Mouse (Mus musculus) kidney, postnatal 0 days (tissue): Measurements from ENCODE around the gene Ankrd31. TPM values are rescaled to one million over a fixed set of nuclear protein-coding genes. Genes with fewer than 3 reads are reported as not detected.

Experiments
- ATAC-seq: fragments of 200-750 bp; cut with Nextera tagmentation; replicated peaks from 2 replicates; pipeline ENCODE4 v1.8.0; 2017; ENCODE audit warnings: low read depth, moderate number of reproducible peaks, moderate TSS enrichment, moderate library complexity; ENCODE audit not compliant: low FRiP score
- DNase-seq: peaks from one replicate; pipeline ENCODE4 v3.0.0-alpha.2; 2016; ENCODE audit warnings: low spot score
- H3K27ac ChIP-seq: fragments of 300-500 bp; sonication (generic); 2 replicates; pipeline ENCODE4 v1.5.1; 2014; ENCODE audit warnings: mild to moderate bottlenecking
- H3K27me3 ChIP-seq: fragments of 300-500 bp; sonication (generic); 2 replicates; pipeline ENCODE4 v1.6.1; 2014; ENCODE audit warnings: low read length, mixed read lengths; ENCODE audit not compliant: insufficient read depth
- H3K36me3 ChIP-seq: fragments of 300-500 bp; sonication (generic); 2 replicates; pipeline ENCODE4 v1.6.1; 2014; ENCODE audit warnings: low read length, mixed read lengths; ENCODE audit not compliant: insufficient read depth
- H3K4me1 ChIP-seq: fragments of 300-500 bp; sonication (generic); replicated peaks from 2 replicates; pipeline ENCODE4 v1.6.1; 2014; ENCODE audit warnings: antibody characterized with exemption, low read length, mixed read lengths; ENCODE audit not compliant: insufficient read depth
- H3K4me2 ChIP-seq: fragments of 300-500 bp; sonication (generic); 2 replicates; pipeline ENCODE4 v1.6.1; 2014; ENCODE audit warnings: mild to moderate bottlenecking, low read length, moderate library complexity, mixed read lengths
- H3K4me3 ChIP-seq: fragments of 300-500 bp; sonication (generic); replicated peaks from 2 replicates; pipeline ENCODE4 v1.5.1; 2014; ENCODE audit warnings: low read depth, low read length
- H3K9ac ChIP-seq: fragments of 300-500 bp; sonication (generic); 2 replicates; pipeline ENCODE4 v1.6.1; 2014; ENCODE audit warnings: low read depth, low read length
- H3K9me3 ChIP-seq: fragments of 300-500 bp; sonication (generic); replicated peaks from 2 replicates; pipeline ENCODE4 v1.6.1; 2016; ENCODE audit warnings: low read length, inconsistent platforms, mixed read lengths
- CTCF ChIP-seq: IDR thresholded peaks from 2 replicates; pipeline ENCODE4 v1.5.1; 2016; ENCODE audit warnings: antibody characterized with exemption, low read depth, mild to moderate bottlenecking, moderate library complexity
- WGBS: fragments of 180-500 bp; shearing (Covaris S2); extraction: QIAGEN DNeasy Blood & Tissue Kit; methylation state at CpG from one replicate; pipeline ENCODE4 v1.1.7; 2014; 5-methylcytosine and 5-hydroxymethylcytosine counted together
- polyA plus RNA-seq: library from polyadenylated mRNA; unstranded; fragments of >200 nt; fragmentation: Nextera tagmentation; extraction: Ambion mirVana; gene quantifications from 2 replicates; pipeline ENCODE4 v1.2.1, GENCODE M21; 2015

Gene Ankrd31
- polyA plus RNA-seq, result not detected in 2 replicates

DNA sequence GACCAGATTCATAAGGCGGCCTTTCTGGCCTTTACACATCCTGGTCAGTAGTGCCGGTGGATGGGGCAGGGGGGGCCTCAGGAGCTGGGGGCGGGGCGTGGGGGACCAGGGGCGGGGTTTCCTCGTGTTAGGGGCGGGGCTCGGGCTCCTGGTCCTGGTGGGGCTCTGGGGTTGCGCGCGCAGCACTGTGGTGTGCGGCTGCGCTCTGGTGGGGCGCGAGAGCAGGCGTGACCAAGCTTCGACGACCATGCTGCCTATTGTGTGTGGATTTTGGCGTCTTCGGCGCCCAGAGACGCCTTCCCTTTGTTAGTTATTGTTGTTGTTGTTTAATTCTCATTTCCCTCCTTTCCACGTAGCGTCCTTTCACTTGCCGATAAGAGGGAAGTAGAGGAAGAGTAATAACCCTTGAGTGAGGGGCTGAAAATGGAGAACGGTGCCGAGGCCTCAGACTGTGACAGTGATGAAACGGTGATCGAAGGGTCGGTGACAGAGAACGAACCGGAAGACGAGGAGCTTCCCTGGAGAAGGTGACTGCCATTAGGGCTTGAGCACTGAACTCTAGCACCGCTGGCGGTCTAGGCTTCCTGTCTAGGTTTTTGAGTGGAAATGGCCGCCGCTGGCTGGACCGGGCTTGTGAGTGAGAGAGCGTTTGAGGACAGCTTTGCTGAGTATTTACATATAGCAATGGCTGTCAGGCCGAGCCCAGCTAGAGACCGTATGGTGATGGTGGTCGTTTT, at the start of gene Ankrd31:
Ankrd31 (plus strand) TSS at position 164 of the 737 bp plus-strand sequence.
- no peaks in the 10 kb centered on the region for H3K36me3 ChIP-seq
- TF ChIP-seq CTCF, result no peak
- H3K27ac ChIP-seq, result no peak within 1 kb of the TSS
- 91% methylated on average over 42 of the region's 42 CpGs for WGBS
- no peak within 1 kb of the TSS for H3K4me3 ChIP-seq
- no peak within 1 kb of the TSS for H3K4me2 ChIP-seq
- ATAC-seq, result 0 out of 2 replicates have a peak, but pooled peaks have one; percentile 17
- DNase-seq, result no peak
- H3K9ac ChIP-seq, result no peak within 1 kb of the TSS
- H3K4me1 ChIP-seq, result no peaks in the 10 kb centered on the region
- no peaks in the 10 kb centered on the region for H3K27me3 ChIP-seq
- no peaks in the 10 kb centered on the region for H3K9me3 ChIP-seq

DNA sequence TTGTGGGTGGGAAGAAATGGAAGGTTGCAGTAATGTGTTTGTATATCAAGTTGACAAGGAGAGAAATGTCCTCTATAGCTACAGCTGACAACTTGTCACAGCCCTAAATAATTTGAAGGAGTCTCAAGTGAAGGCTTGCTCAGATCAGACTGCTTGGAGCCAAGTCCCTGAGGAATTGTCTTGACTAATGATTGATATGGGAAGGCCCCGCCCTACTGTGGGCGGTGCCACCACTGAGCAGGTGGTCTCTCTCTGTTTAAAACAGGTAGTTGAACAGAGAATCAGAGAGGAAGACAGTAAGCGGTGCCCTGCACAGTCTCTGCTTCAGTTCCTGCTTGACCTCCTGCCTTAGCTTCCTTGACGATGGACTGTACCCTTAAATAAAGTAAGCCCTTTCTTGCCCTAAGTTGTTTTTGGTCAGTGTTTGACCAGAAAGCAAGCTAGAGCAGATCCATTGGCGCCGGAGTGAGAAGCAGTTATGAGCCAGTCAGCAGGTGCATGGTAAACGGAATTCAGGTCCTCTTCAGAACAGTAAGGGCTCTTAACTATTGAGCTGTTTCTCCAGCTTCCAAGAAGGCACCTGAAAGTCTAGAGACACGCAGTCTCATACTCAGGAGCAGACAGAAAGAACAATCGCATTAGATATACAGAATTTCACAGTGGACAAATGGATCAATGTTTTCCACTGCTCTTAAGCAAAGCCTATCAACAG, 45.3 kb upstream of the Ankrd31 start:
- no peak overlapping the region for H3K9ac ChIP-seq
- TF ChIP-seq CTCF, result no peak
- 72% methylated on average over 9 of the region's 9 CpGs for WGBS
- no peak overlapping the region for H3K4me2 ChIP-seq
- H3K27ac ChIP-seq, result no peak overlapping the region
- no peaks in the 10 kb centered on the region for H3K36me3 ChIP-seq
- H3K4me3 ChIP-seq, result no peak overlapping the region
- DNase-seq (no peak), ATAC-seq (peak; percentile 52; the same call in 1 of the 2 replicates)
- no peaks in the 10 kb centered on the region for H3K4me1 ChIP-seq
- H3K27me3 ChIP-seq, result no peaks in the 10 kb centered on the region
- H3K9me3 ChIP-seq, result no peaks in the 10 kb centered on the region

DNA sequence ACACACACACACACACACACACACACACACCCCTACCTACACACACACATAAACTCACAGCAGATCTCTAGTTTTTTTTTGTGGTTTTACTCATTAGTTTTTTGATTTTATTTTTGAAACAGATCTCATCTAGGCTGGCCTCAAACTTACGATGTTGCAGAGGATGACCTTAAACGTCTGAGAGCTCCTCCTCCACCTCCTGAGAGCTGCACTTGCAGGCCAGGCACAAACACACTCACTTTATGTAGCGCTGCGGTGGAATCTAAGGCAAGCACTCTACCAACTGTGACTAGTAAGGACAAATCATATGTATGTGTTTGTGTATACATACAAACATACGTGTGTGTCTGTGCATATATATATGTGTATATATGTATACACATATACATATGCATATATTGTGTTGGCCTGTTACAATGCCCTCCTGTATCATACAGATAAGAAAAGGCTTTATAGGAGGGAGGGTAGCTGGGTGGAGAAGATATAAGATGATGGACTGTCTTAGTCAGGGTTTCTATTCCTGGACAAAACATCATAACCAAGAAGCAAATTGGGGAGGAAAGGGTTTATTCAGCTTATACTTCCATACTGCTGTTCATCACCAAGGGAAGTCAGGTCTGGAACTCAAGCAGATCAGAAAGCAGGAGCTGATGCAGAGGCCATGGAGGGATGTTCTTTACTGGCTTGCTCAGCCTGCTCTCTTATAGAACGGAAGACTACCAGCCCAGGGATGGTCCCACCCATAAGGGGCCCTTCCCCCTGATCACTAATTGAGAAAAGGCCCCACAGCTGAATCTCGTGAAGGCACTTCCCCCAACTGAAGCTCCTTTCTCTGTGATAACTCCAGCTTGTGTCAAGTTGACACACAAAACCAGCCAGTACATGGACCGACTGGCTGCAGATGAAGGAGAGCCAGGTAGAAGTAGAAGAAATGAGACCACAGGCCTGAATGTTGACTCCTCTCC, 38.5 kb upstream of the Ankrd31 start:
- no peaks in the 10 kb centered on the region for H3K27me3 ChIP-seq
- no peak overlapping the region for H3K27ac ChIP-seq
- H3K36me3 ChIP-seq, result no peaks in the 10 kb centered on the region
- no peak overlapping the region for H3K9ac ChIP-seq
- no peak overlapping the region for H3K4me3 ChIP-seq
- H3K9me3 ChIP-seq, result no peaks in the 10 kb centered on the region
- ATAC-seq (no peak), DNase-seq (no peak)
- H3K4me2 ChIP-seq, result no peak overlapping the region
- WGBS, result 72% methylated on average over 8 of the region's 8 CpGs
- no peaks in the 10 kb centered on the region for H3K4me1 ChIP-seq
- no peak for TF ChIP-seq CTCF

DNA sequence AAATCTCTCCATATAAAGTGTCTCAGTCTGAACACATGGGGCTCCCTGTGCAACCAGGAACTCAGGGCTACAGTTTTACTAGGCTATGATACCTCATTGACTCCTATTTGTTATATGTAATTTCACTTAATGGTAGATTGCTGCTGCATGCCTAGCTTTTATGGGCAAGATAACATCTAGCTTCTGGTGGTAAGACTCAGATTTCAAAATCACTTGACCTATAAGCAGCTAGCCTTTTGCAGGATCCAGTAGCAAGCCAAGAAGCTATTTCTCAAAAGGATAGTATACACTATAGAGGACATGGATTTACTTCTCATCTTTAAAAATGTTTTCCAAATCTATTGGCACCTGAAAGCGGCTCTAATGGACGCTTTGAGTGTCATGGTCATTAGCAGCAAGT, 31.8 kb upstream of the Ankrd31 start:
- H3K4me2 ChIP-seq, result no peak overlapping the region

DNA sequence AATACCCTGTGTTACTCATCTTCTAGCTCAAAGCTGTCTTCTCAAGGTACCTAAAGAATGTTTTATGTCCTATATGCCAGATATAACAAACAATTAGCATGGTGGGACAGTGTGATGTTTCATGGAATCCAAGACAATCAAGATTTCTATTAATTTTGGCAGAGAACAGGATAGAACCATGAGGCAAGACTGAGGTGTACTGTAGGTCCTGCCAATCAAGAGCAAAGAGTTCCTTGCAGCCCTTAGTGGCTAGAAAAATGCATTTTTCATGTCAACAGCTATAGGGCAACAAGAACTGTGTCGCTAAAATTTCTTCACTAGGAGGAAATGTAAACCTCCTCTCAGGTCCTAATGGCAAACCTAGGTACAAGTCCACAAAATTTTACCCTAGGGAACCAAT, 30.3 kb upstream of the Ankrd31 start:
- no peak for DNase-seq
- Histone ChIP-seq H3K36me3 (no peaks in the 10 kb centered on the region), H3K27ac (no peak overlapping the region), H3K4me3 (no peak overlapping the region), H3K9me3 (no peaks in the 10 kb centered on the region), H3K4me1 (no peaks in the 10 kb centered on the region), H3K4me2 (no peak overlapping the region), H3K27me3 (no peaks in the 10 kb centered on the region), H3K9ac (no peak overlapping the region)
- no peak for ATAC-seq
- WGBS, result 67% methylated on average over 1 of the region's 1 CpGs
- no peak for TF ChIP-seq CTCF

More for the DNA sequence above, 31.8 kb upstream of the Ankrd31 start:
- ATAC-seq, result no peak
- Histone ChIP-seq H3K27me3 (no peaks in the 10 kb centered on the region), H3K27ac (no peak overlapping the region), H3K36me3 (no peaks in the 10 kb centered on the region), H3K9ac (no peak overlapping the region), H3K4me3 (no peak overlapping the region), H3K4me1 (no peaks in the 10 kb centered on the region), H3K9me3 (no peaks in the 10 kb centered on the region)
- no peak for TF ChIP-seq CTCF
- 80% methylated on average over 2 of the region's 2 CpGs for WGBS
- no peak for DNase-seq

DNA sequence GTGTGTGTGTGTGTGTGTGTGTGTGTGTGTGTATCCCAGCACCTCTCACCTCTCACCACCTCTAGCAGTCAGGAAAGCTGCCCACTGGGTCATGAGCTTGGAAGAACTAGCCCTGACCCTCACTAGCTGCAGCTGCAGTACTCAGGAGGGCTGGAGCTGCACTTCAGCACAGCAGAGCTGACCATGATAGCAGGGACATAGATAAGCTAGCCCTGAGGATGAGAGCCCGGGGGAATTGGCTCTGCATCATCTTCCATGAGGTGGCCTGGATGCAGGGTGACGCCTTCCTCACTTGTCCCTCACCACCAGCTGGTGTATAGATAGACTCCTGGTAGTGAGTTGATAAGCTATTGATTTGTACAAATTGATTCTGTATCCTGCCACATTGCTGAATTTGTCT, 28.1 kb upstream of the Ankrd31 start:
- ATAC-seq, result no peak
- no peak for TF ChIP-seq CTCF

More for the DNA sequence above, 28.1 kb upstream of the Ankrd31 start:
- Histone ChIP-seq H3K4me3 (no peak overlapping the region), H3K4me1 (no peaks in the 10 kb centered on the region), H3K4me2 (no peak overlapping the region), H3K9me3 (no peaks in the 10 kb centered on the region), H3K36me3 (no peaks in the 10 kb centered on the region), H3K9ac (no peak overlapping the region), H3K27ac (no peak overlapping the region), H3K27me3 (no peaks in the 10 kb centered on the region)
- DNase-seq, result no peak
- WGBS, result 80% methylated on average over 2 of the region's 2 CpGs
